Mouse (Mus musculus): Measurements from ENCODE around the gene Fthl17b.
"Not testable (repeated sequence)": the region's sequence is repeated elsewhere in the genome, so short reads cannot be mapped to it uniquely, and the experiment has no call there.

Gene Fthl17b

DNA sequence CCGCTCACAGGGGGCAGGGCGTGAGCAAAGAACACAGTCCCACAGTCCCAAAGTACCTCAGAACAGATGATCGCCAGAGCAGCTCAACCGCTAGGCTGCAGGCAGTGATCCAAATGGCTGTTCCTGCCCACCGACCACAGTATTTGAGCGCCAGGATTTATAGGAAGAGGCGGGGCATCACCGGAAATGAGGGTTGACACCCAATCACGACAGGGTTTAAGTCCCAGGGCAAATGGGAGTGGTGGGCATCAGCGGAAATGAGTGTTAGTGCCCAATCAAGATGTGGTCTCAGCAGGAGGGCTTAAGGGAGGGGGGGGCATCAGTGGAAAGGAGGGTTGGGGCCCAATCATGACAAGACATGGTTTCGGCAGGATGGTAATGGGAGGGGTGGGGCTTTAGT lies at the start of gene Fthl17b:
TSS of gene Fthl17b (minus strand) at position 101 of the 400 bp plus-strand sequence.
- DNase-seq (ENCODE audit: low read depth, low spot score): not testable (repeated sequence)

GRCm38 (mm10) chrX:8986655-8987054 lies 23.9 kb upstream of the Fthl17b start, which contains the start of gene Fthl17d:
TSS of gene Fthl17d (minus strand) at chrX:8986755.
- DNase-seq (ENCODE audit: low read depth, low spot score): not testable (repeated sequence)

DNA sequence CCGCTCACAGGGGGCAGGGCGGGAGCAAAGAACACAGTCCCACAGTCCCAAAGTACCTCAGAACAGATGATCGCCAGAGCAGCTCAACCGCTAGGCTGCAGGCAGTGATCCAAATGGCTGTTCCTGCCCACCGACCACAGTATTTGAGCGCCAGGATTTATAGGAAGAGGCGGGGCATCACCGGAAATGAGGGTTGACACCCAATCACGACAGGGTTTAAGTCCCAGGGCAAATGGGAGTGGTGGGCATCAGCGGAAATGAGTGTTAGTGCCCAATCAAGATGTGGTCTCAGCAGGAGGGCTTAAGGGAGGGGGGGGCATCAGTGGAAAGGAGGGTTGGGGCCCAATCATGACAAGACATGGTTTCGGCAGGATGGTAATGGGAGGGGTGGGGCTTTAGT lies 13.7 kb upstream of the Fthl17b start, which contains the start of gene Fthl17c:
TSS of gene Fthl17c (minus strand) at position 101 of the 400 bp plus-strand sequence.
- DNase-seq (ENCODE audit: low read depth, low spot score): not testable (repeated sequence)

- not testable (repeated sequence) for DNase-seq (ENCODE audit: low read depth, low spot score)
Measured at GRCm38 (mm10) chrX:8964618-8965017, 1.8 kb upstream of the Fthl17b start.

DNA sequence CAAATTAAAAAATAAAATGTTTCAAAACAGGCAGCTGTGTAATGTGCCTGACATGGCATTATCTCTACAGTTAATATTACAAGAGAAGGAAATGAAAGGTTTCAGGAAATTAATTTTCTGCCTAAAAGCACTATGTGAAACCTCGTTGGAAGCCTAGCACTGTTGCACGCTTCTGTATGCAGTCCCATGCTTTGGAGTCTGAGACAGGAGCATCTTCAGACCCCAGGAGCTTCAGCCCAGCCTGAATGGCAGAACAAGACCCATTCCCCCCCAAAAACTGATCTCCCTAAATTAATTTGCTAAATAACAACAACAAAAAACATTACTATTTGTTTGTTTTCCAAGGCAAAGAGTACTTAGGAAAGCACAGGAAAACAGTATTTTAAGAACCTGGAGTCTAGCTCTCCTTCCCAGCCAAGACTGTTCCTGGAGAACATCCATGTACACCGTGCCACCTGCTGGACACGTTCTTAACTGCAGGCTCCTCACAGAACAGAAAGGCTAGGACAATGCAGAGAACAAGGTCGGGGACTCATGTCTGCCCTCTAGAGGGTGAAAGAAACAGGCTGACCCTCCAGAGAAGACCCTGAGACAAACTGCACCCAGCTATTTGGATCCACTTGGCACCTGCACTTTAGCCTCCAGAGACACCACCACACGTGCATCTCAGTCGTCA lies 14.5 kb downstream of the Fthl17b start:
- DNase-seq (ENCODE audit: low read depth, low spot score): peak; percentile 77

GRCm38 (mm10) chrX:8944041-8944440 lies 18.7 kb downstream of the Fthl17b start:
- DNase-seq (ENCODE audit: low read depth, low spot score): no peak

DNA sequence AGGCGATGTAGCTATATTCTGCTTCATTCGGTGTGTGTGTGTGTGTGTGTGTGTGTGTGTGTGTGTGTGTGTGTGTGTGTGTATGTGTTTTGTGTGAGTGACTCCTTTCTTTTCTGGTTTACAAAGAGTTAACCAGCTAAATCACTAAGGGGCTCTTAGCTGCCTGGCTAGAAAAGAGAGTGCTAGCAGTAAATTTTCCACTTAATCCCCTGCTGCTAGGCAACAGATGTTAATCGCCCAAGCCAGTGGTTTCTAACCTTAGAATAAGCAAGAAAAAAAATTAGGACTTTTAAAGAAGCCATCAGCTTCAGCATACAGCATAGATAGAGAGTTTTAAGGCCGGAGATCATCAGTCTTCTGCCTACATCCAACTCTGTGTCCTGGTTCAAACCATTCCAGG lies 35.5 kb downstream of the Fthl17b start:
- DNase-seq (ENCODE audit: low read depth, low spot score): no peak

DNA sequence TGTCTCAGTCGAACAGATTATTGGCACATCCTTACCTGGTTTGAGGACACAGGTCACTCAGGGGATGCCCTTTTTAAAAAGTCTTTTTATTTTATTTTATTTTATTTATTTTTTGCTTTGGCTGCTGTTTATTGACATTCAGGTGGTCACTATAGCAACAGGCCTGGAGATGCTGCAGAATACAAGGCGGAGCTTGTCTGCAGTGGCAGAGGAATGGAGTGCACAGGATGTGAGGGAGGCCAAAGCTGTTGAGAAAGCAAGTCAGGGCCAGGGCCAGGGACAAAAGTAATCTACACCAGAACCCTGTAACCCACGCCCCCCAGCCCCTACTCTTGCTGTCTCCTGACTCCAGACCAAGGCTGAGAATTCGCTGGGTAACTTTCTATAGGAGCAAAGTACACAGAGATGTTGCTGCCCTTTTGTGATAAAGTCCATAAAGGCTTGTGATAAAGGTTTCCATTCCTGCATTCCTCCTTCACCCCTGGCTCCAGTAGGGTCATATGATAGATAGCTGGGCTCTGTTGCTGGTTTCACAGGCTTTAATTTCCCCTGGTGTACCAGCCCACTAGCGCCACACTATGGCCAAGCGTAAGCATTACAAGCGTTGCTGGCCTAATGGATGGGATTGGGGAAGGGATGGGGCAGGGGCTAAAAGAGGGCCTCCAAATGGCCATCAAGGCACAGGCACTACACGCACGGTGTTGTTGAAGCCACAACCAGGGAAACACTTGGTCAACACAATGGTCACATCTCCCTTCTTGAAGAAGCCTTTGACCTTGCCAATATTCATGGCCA lies 40.8 kb downstream of the Fthl17b start:
- DNase-seq (ENCODE audit: low read depth, low spot score): no peak

DNA sequence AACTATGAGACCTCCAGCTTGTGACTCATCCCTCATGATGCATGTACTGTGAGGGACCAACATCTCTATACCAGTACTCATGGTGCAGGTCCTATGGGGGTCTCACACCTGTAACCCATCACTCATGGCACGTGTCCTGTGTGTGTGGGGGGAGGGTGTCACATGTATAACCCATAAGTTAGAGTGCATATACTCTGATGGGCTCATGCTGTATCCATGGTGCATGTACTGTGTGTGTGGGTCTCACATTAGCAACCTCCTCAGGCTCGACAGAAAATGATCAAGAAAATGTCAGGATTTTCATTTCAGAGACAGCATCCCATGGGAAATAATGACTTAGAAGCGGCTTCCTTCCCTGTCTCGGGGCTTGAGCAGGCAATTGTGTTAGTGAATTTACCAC lies 41.7 kb downstream of the Fthl17b start:
- no peak for DNase-seq (ENCODE audit: low read depth, low spot score)
